Mouse (Mus musculus) MEL (cell line): ENCODE measurements around the gene Slc29a4. TPM values are rescaled to one million over a fixed set of nuclear protein-coding genes. Genes with fewer than 3 reads are reported as not detected.

Source experiments
- DNase-seq: peaks from one replicate; pipeline ENCODE4 v3.0.0; 2011; ENCODE audit warnings: low read depth, low spot score
- H3K27ac ChIP-seq: 2 replicates; pipeline ENCODE4 v1.5.1; 2012; ENCODE audit warnings: low read depth, mild to moderate bottlenecking, control low read depth, low read length, moderate library complexity; ENCODE audit not compliant: control insufficient read depth
- H3K27me3 ChIP-seq, 2 experiments: fragments of 150-350 bp in 1 of 2; sonication (generic) in 1 of 2; 2 replicates each; pipeline ENCODE4 v1.6.1; 2012; ENCODE audit warnings: low read length in 2 of 2, mild to moderate bottlenecking in 2 of 2, improper control_type of control experiment in 1 of 2, moderate library complexity in 1 of 2; ENCODE audit not compliant: insufficient read depth in 2 of 2, control insufficient read depth in 1 of 2
- H3K36me3 ChIP-seq, 2 experiments: 2 replicates each; pipeline ENCODE4 v1.6.1; 2012 to 2014; ENCODE audit warnings: low read length in 2 of 2, improper control_type of control experiment in 1 of 2, inconsistent platforms in 1 of 2, mild to moderate bottlenecking in 1 of 2; ENCODE audit not compliant: insufficient read depth in 2 of 2, control insufficient read depth in 1 of 2
- H3K4me1 ChIP-seq, 2 experiments: fragments of 150-350 bp in 1 of 2; sonication (generic) in 1 of 2; 2 replicates each; pipeline ENCODE4 v1.6.1; 2012; ENCODE audit warnings: low read length in 2 of 2, improper control_type of control experiment in 1 of 2, mild to moderate bottlenecking in 1 of 2; ENCODE audit not compliant: insufficient read depth in 2 of 2, control insufficient read depth in 1 of 2
- H3K4me3 ChIP-seq, 2 experiments: fragments of 150-350 bp in 1 of 2; sonication (generic) in 1 of 2; 2 replicates each; pipeline ENCODE4 v1.5.1; 2012; ENCODE audit warnings: low read depth in 2 of 2, low read length in 2 of 2, mild to moderate bottlenecking in 2 of 2, moderate library complexity in 2 of 2, control low read depth in 1 of 2, improper control_type of control experiment in 1 of 2; ENCODE audit not compliant: control insufficient read depth in 1 of 2, insufficient read depth in 1 of 2
- H3K79me2 ChIP-seq: 2 replicates; pipeline ENCODE4 v1.6.1; 2012; ENCODE audit warnings: mild to moderate bottlenecking, low read length, moderate library complexity; ENCODE audit not compliant: control insufficient read depth, poor library complexity, insufficient read depth
- H3K9ac ChIP-seq: 2 replicates; pipeline ENCODE4 v1.6.1; 2012; ENCODE audit warnings: low read depth, mild to moderate bottlenecking, control low read depth, low read length, moderate library complexity; ENCODE audit not compliant: control insufficient read depth, poor library complexity, severe bottlenecking
- H3K9me3 ChIP-seq: fragments of 150-350 bp; sonication (generic); replicated peaks from 2 replicates; pipeline ENCODE4 v1.6.1; 2012; ENCODE audit warnings: mild to moderate bottlenecking, low read length, improper control_type of control experiment, moderate library complexity; ENCODE audit not compliant: insufficient read depth
- CHD1 ChIP-seq: IDR thresholded peaks from 2 replicates; pipeline ENCODE4 v1.6.1; 2012; ENCODE audit warnings: low read depth, mild to moderate bottlenecking, inconsistent platforms, low read length, improper control_type of control experiment
- CHD2 ChIP-seq: IDR thresholded peaks from 2 replicates; pipeline ENCODE4 v1.6.1; 2011; ENCODE audit warnings: low read length, improper control_type of control experiment
- CTCF ChIP-seq, 3 experiments: IDR thresholded peaks in 2 of 3; conservative IDR thresholded peaks in 1 of 3; 2 replicates each; pipeline ENCODE4 v1.5.1; 2011 to 2012; ENCODE audit warnings: low read length in 3 of 3, low read depth in 2 of 3, mild to moderate bottlenecking in 2 of 3, improper control_type of control experiment in 1 of 3, inconsistent platforms in 1 of 3, mixed read lengths in 1 of 3, moderate library complexity in 1 of 3; ENCODE audit not compliant: control insufficient read depth in 1 of 3, insufficient read depth in 1 of 3, poor library complexity in 1 of 3, severe bottlenecking in 1 of 3
- E2F4 ChIP-seq: IDR thresholded peaks from 2 replicates; pipeline ENCODE4 v1.6.1; 2011; ENCODE audit warnings: low read depth, low read length, improper control_type of control experiment, borderline replicate concordance
- GABPA ChIP-seq: IDR thresholded peaks from 2 replicates; pipeline ENCODE4 v1.6.1; 2012; ENCODE audit warnings: low read depth, mild to moderate bottlenecking, inconsistent platforms, low read length, improper control_type of control experiment, moderate library complexity
- GATA1 ChIP-seq: IDR thresholded peaks from 2 replicates; pipeline ENCODE4 v1.6.1; 2011; ENCODE audit warnings: low read depth, low read length, improper control_type of control experiment
- HCFC1 ChIP-seq: IDR thresholded peaks from 2 replicates; pipeline ENCODE4 v1.6.1; 2012; ENCODE audit warnings: low read depth, mild to moderate bottlenecking, inconsistent platforms, low read length, improper control_type of control experiment, moderate library complexity
- KAT2A ChIP-seq: conservative IDR thresholded peaks from 2 replicates; pipeline ENCODE4 v1.6.1; 2012; ENCODE audit warnings: low read depth, low read length, improper control_type of control experiment, inconsistent platforms
- MEF2A ChIP-seq: IDR thresholded peaks from 2 replicates; pipeline ENCODE4 v1.6.1; 2014; ENCODE audit warnings: low read depth, mild to moderate bottlenecking, inconsistent platforms, low read length, improper control_type of control experiment; ENCODE audit not compliant: poor library complexity, insufficient replicate concordance, severe bottlenecking; ENCODE audit errors: extremely low read depth
- MXI1 ChIP-seq: IDR thresholded peaks from 2 replicates; pipeline ENCODE4 v1.6.1; 2011; ENCODE audit warnings: mild to moderate bottlenecking, low read depth, low read length, improper control_type of control experiment
- MYB ChIP-seq: IDR thresholded peaks from 2 replicates; pipeline ENCODE4 v1.6.1; 2011; ENCODE audit warnings: mild to moderate bottlenecking, low read depth, low read length, improper control_type of control experiment
- MYC ChIP-seq: IDR thresholded peaks from 2 replicates; pipeline ENCODE4 v1.6.1; 2011; ENCODE audit warnings: low read depth, mild to moderate bottlenecking, low read length, improper control_type of control experiment, moderate library complexity
- NELFE ChIP-seq: IDR thresholded peaks from 2 replicates; pipeline ENCODE4 v1.6.1; 2011; ENCODE audit warnings: low read depth, low read length, improper control_type of control experiment
- POLR2AphosphoS5 ChIP-seq: IDR thresholded peaks from 2 replicates; pipeline ENCODE4 v1.6.1; 2012; ENCODE audit warnings: low read depth, borderline replicate concordance, mild to moderate bottlenecking, inconsistent platforms, low read length, moderate library complexity, mixed read lengths
- SMC3 ChIP-seq: IDR thresholded peaks from 2 replicates; pipeline ENCODE4 v1.6.1; 2011; ENCODE audit warnings: low read depth, low read length, improper control_type of control experiment
- TAL1 ChIP-seq: IDR thresholded peaks from 2 replicates; pipeline ENCODE4 v1.6.1; 2012; ENCODE audit warnings: mild to moderate bottlenecking, inconsistent platforms, low read length, moderate library complexity, mixed read lengths
- TBP ChIP-seq: IDR thresholded peaks from 2 replicates; pipeline ENCODE4 v1.8.0; 2011; ENCODE audit warnings: low read depth, low read length, improper control_type of control experiment
- TCF12 ChIP-seq: IDR thresholded peaks from 2 replicates; pipeline ENCODE4 v1.6.1; 2014; ENCODE audit warnings: low read depth, mild to moderate bottlenecking, inconsistent platforms, low read length, improper control_type of control experiment, moderate library complexity
- UBTF ChIP-seq: IDR thresholded peaks from 2 replicates; pipeline ENCODE4 v1.6.1; 2012; ENCODE audit warnings: low read depth, mild to moderate bottlenecking, inconsistent platforms, low read length, improper control_type of control experiment, moderate library complexity, borderline replicate concordance; ENCODE audit not compliant: insufficient read depth
- USF1 ChIP-seq: IDR thresholded peaks from 2 replicates; pipeline ENCODE4 v1.6.1; 2014; ENCODE audit warnings: low read depth, mild to moderate bottlenecking, inconsistent platforms, low read length, improper control_type of control experiment, moderate library complexity
- USF2 ChIP-seq, 2 experiments: IDR thresholded peaks; 2 replicates each; pipeline ENCODE4 v1.6.1; 2011 to 2012; ENCODE audit warnings: improper control_type of control experiment in 2 of 2, low read length in 2 of 2, borderline replicate concordance in 1 of 2, inconsistent platforms in 1 of 2, low read depth in 1 of 2, mild to moderate bottlenecking in 1 of 2; ENCODE audit not compliant: insufficient read depth in 1 of 2
- ZC3H11A ChIP-seq: IDR thresholded peaks from 2 replicates; pipeline ENCODE4 v1.6.1; 2012; ENCODE audit warnings: low read depth, mild to moderate bottlenecking, inconsistent platforms, low read length, improper control_type of control experiment
- ZMIZ1 ChIP-seq: IDR thresholded peaks from 2 replicates; pipeline ENCODE4 v1.6.1; 2012; ENCODE audit warnings: low read depth, mild to moderate bottlenecking, inconsistent platforms, low read length, improper control_type of control experiment, moderate library complexity
- polyA plus RNA-seq, 2 experiments: library from polyadenylated mRNA; stranded (reverse) in 1 of 2; unstranded in 1 of 2; fragments of >175 nt in 1 of 2; fragments of >200 nt in 1 of 2; gene quantifications; 2 replicates each; pipeline versions ENCODE4 v1.2.1 to v1.2.4; 2012; ENCODE audit warnings: low replicate concordance in 2 of 2, low read depth in 1 of 2; ENCODE audit not compliant: insufficient read length in 2 of 2, insufficient read depth in 1 of 2, missing spikeins in 1 of 2
- total RNA-seq: library from RNA; depleted of rRNA; stranded (reverse); fragments of 300-350 nt; gene quantifications from 2 replicates; pipeline ENCODE4 v1.2.3, GENCODE M21; 2012

Gene Slc29a4
- total and polyA plus RNA-seq, 3 experiments = not detected

DNA sequence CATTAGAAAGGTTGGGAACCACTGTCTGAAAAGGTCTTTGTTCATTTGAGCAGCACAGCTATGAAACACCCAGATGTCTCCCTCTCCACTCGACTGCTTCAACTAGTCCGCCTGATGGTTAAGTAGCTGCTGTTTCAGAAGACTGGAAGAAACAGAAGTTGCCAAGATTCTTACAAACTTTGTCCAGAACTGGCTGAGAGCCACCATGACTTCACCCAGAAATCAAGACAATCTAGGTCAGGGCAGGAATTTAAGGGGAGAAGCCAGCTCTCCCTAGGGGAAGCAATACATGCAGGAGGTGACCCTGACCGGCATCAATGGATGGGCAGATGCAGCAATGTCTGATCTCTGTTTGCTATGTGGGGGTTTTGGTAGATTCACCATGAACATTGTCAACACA lies 10.4 kb upstream of the Slc29a4 start:
- Histone ChIP-seq H3K4me1 (no peaks in the 10 kb centered on the region), H3K9me3 (no peaks in the 10 kb centered on the region), H3K27ac (no peak overlapping the region), H3K27me3 (0 out of 4 replicates have a peak, but pooled peaks cover 0 to under 1% of the 10 kb centered on the region in 2 experiments), H3K9ac (no peak overlapping the region), H3K4me3 (no peak overlapping the region), H3K79me2 (no peaks in the 10 kb centered on the region)
- no peak for DNase-seq
- TF ChIP-seq TAL1 (no peak), CTCF (IDR thresholded peaks at IDR 0.05 in 2 of 3, conservative IDR thresholded peaks at IDR 0.05 in 1 of 3; ENCODE audit: control insufficient read depth in 1 of 3, insufficient read depth in 1 of 3, low read depth in 2 of 3, low read length in 3 of 3, poor library complexity in 1 of 3, severe bottlenecking in 1 of 3) (no peak), KAT2A (no peak), HCFC1 (no peak)
- TF ChIP-seq, all 39 proteins: peak for 0
- no peaks in the 10 kb centered on the region for H3K36me3 ChIP-seq

GRCm38 (mm10) chr5:142682529-142682928 lies 9.8 kb upstream of the Slc29a4 start:
- Histone ChIP-seq H3K4me1 (no peaks in the 10 kb centered on the region), H3K4me3 (no peak overlapping the region)
- TF ChIP-seq MXI1 (no peak), ZMIZ1 (no peak), CHD1 (no peak), UBTF (no peak), SMC3 (no peak), USF1 (no peak), TBP (no peak), GABPA (no peak), TCF12 (no peak), E2F4 (no peak), GATA1 (no peak), POLR2AphosphoS5 (no peak), KAT2A (no peak), USF2 (IDR thresholded peaks at IDR 0.05; ENCODE audit: borderline replicate concordance in 1 of 2, insufficient read depth in 1 of 2, low read depth in 1 of 2, low read length in 2 of 2) (no peak), MYC (no peak), MYB (no peak), NELFE (no peak), CHD2 (no peak), MEF2A (no peak), ZC3H11A (no peak)
- TF ChIP-seq, all 39 proteins: peak for 0
- DNase-seq = no peak
- Histone ChIP-seq H3K9ac (no peak overlapping the region), H3K27ac (no peak overlapping the region), H3K9me3 (no peaks in the 10 kb centered on the region), H3K27me3 (0 out of 4 replicates have a peak, but pooled peaks cover 0 to 3% of the 10 kb centered on the region in 2 experiments), H3K79me2 (no peaks in the 10 kb centered on the region), H3K36me3 (no peaks in the 10 kb centered on the region)
